Mouse (Mus musculus) kidney, adult 2 months (tissue): ENCODE measurements around the gene Afmid. TPM values are rescaled to one million over a fixed set of nuclear protein-coding genes. Genes with fewer than 3 reads are reported as not detected.
"Not testable (repeated sequence)": the region's sequence is repeated elsewhere in the genome, so short reads cannot be mapped to it uniquely, and the experiment has no call there.

Source experiments
- DNase-seq: peaks from one replicate; pipeline ENCODE4 v3.0.0; 2021
- H3K27ac ChIP-seq: fragments of 200-500 bp; 2 replicates; pipeline ENCODE4 v1.5.1; 2012; ENCODE audit warnings: low read depth, low read length, control low read depth, inconsistent platforms; ENCODE audit not compliant: insufficient read depth
- H3K27me3 ChIP-seq: fragments of 200-500 bp; replicated peaks from 2 replicates; pipeline ENCODE4 v1.6.1; 2012; ENCODE audit warnings: mild to moderate bottlenecking, moderate library complexity, low read length, inconsistent platforms; ENCODE audit not compliant: control insufficient read depth, insufficient read depth
- H3K36me3 ChIP-seq: fragments of 200-500 bp; 2 replicates; pipeline ENCODE4 v1.6.1; 2012; ENCODE audit warnings: mild to moderate bottlenecking, moderate library complexity, low read length, inconsistent platforms; ENCODE audit not compliant: control insufficient read depth, insufficient read depth
- H3K4me1 ChIP-seq: fragments of 200-500 bp; 2 replicates; pipeline ENCODE4 v1.6.1; 2011; ENCODE audit warnings: low read length; ENCODE audit not compliant: control insufficient read depth, insufficient read depth
- H3K4me3 ChIP-seq: fragments of 200-500 bp; 2 replicates; pipeline ENCODE4 v1.5.1; 2011; ENCODE audit warnings: mild to moderate bottlenecking, low read depth, low read length, control low read depth; ENCODE audit not compliant: insufficient read depth
- CTCF ChIP-seq: fragments of 200-500 bp; conservative IDR thresholded peaks from 2 replicates; pipeline ENCODE4 v1.5.1; 2011; ENCODE audit warnings: low read depth, mild to moderate bottlenecking, control low read depth, low read length, moderate library complexity, mixed read lengths; ENCODE audit not compliant: insufficient read depth, insufficient read length
- POLR2A ChIP-seq: fragments of 200-500 bp; IDR thresholded peaks from one replicate; pipeline ENCODE4 v1.6.1; 2011; ENCODE audit warnings: low read depth, low read length, control low read depth
- WGBS: fragments of 180-500 bp; shearing (Covaris S2); methylation state at CpG from one replicate; pipeline ENCODE4 v1.1.7; 2018; 5-methylcytosine and 5-hydroxymethylcytosine counted together
- polyA plus RNA-seq: library from polyadenylated mRNA; depleted of rRNA; stranded (reverse); fragments of >200 nt; gene quantifications from 2 replicates; pipeline ENCODE4 v1.2.3, GENCODE M21; 2012

Gene Afmid
- polyA plus RNA-seq, 1 experiment, result 89.7 TPM

- H3K27ac ChIP-seq, result no peak overlapping the region
- no peaks in the 10 kb centered on the region for H3K36me3 ChIP-seq
- H3K4me1 ChIP-seq, result peaks cover 6% of the 10 kb centered on the region; the same call in 1 of the 2 replicates
- DNase-seq, result peak; percentile 77
- H3K4me3 ChIP-seq, result no peak overlapping the region
- WGBS, result 22% methylated on average over 10 of the region's 10 CpGs
- TF ChIP-seq CTCF (peak; percentile 85), POLR2A (no peak)
- H3K27me3 ChIP-seq, result no peaks in the 10 kb centered on the region
Observed at GRCm38 (mm10) chr11:117786294-117786693, 39.4 kb upstream of the Afmid start.

- not testable (repeated sequence) for DNase-seq, H3K27me3 ChIP-seq, H3K27ac ChIP-seq, H3K4me3 ChIP-seq, H3K4me1 ChIP-seq, H3K36me3 ChIP-seq
- 84% methylated on average over 7 of the region's 7 CpGs for WGBS
Observed at GRCm38 (mm10) chr11:117788481-117788880, 37.2 kb upstream of the Afmid start.

- Histone ChIP-seq H3K36me3 (no peaks in the 10 kb centered on the region), H3K27me3 (no peaks in the 10 kb centered on the region), H3K27ac (no peak overlapping the region), H3K4me1 (peaks cover 3% of the 10 kb centered on the region; the same call in 1 of the 2 replicates), H3K4me3 (no peak overlapping the region)
- peak; percentile 73 for DNase-seq
- WGBS, result 10% methylated on average over 14 of the region's 14 CpGs
- TF ChIP-seq POLR2A (no peak), CTCF (peak; percentile 86)
Observed at GRCm38 (mm10) chr11:117790286-117790685, 35.4 kb upstream of the Afmid start.

GRCm38 (mm10) chr11:117790703-117791440 lies 34.9 kb upstream of the Afmid start:
- peak; percentile 64 for DNase-seq
- H3K27ac ChIP-seq, result no peak overlapping the region

GRCm38 (mm10) chr11:117791441-117791761 lies 34.3 kb upstream of the Afmid start:
- WGBS, result 91% methylated on average over 9 of the region's 9 CpGs
- H3K27me3 ChIP-seq, result no peaks in the 10 kb centered on the region
- peaks cover 3% of the 10 kb centered on the region; the same call in 1 of the 2 replicates for H3K4me1 ChIP-seq
- no peak for DNase-seq
- H3K4me3 ChIP-seq, result no peak overlapping the region
- H3K27ac ChIP-seq, result no peak overlapping the region
- H3K36me3 ChIP-seq, result no peaks in the 10 kb centered on the region
- TF ChIP-seq POLR2A (no peak), CTCF (no peak)

More at GRCm38 (mm10) chr11:117790703-117791440, 34.9 kb upstream of the Afmid start:
- no peaks in the 10 kb centered on the region for H3K27me3 ChIP-seq
- TF ChIP-seq CTCF (peak; percentile 46), POLR2A (no peak)
- WGBS, result 57% methylated on average over 23 of the region's 23 CpGs
- no peaks in the 10 kb centered on the region for H3K36me3 ChIP-seq
- peaks cover 3% of the 10 kb centered on the region; the same call in 1 of the 2 replicates for H3K4me1 ChIP-seq
- H3K4me3 ChIP-seq, result no peak overlapping the region

- WGBS, result 24% methylated on average over 22 of the region's 22 CpGs
- Histone ChIP-seq H3K4me1 (peaks cover 3% of the 10 kb centered on the region; the same call in 1 of the 2 replicates), H3K27me3 (no peaks in the 10 kb centered on the region), H3K36me3 (no peaks in the 10 kb centered on the region), H3K4me3 (peak overlapping the region; percentile 35), H3K27ac (no peak overlapping the region)
- DNase-seq, result peak; percentile 92
- TF ChIP-seq CTCF (0 out of 2 replicates have a peak, but pooled peaks have one; percentile 3), POLR2A (no peak)
Observed at GRCm38 (mm10) chr11:117792281-117792888, 33.3 kb upstream of the Afmid start.

GRCm38 (mm10) chr11:117794035-117794551 lies 31.6 kb upstream of the Afmid start:
- DNase-seq, result no peak
- no peaks in the 10 kb centered on the region for H3K36me3 ChIP-seq
- no peak overlapping the region for H3K27ac ChIP-seq
- H3K27me3 ChIP-seq, result no peaks in the 10 kb centered on the region
- WGBS, result 83% methylated on average over 4 of the region's 4 CpGs
- no peak overlapping the region for H3K4me3 ChIP-seq
- TF ChIP-seq POLR2A (no peak), CTCF (no peak)
- peaks cover 3% of the 10 kb centered on the region; the same call in 1 of the 2 replicates for H3K4me1 ChIP-seq
